Mouse (Mus musculus): ENCODE measurements around the gene Tbc1d8. TPM values are rescaled to one million over a fixed set of nuclear protein-coding genes. Genes with fewer than 3 reads are reported as not detected.

Gene Tbc1d8
- polyA plus RNA-seq, 1 experiment from 2014 or later = 13.4 TPM

GRCm38 (mm10) chr1:39476341-39476740 is 2.2 kb downstream of the Tbc1d8 start:
- Histone ChIP-seq H3K4me1 (peaks cover 22% of the 10 kb centered on the region), H3K9me3 (no peaks in the 10 kb centered on the region), H3K27me3 (peaks cover 11% of the 10 kb centered on the region; the same call in 1 of the 2 replicates), H3K27ac (no peak overlapping the region), H3K4me3 (no peak overlapping the region), H3K36me3 (no peaks in the 10 kb centered on the region), H3K4me2 (no peak overlapping the region), H3K9ac (no peak overlapping the region)
- 64% methylated on average over 1 of the region's 1 CpGs for WGBS
- no peak for ATAC-seq (ENCODE audit: borderline replicate concordance, extremely low read depth, low FRiP score, low TSS enrichment)

- H3K9ac ChIP-seq = no peak overlapping the region
- no peak for ATAC-seq (ENCODE audit: borderline replicate concordance, extremely low read depth, low FRiP score, low TSS enrichment)
- no peak overlapping the region for H3K4me2 ChIP-seq
Measured at GRCm38 (mm10) chr1:39474516-39474915, 4.0 kb downstream of the Tbc1d8 start.

GRCm38 (mm10) chr1:39471298-39471902 is 7.2 kb downstream of the Tbc1d8 start:
- no peak overlapping the region for H3K4me2 ChIP-seq
- no peak overlapping the region for H3K27ac ChIP-seq
- no peaks in the 10 kb centered on the region for H3K27me3 ChIP-seq
- no peak overlapping the region for H3K4me3 ChIP-seq
- 48% methylated on average over 9 of the region's 9 CpGs for WGBS
- H3K36me3 ChIP-seq = no peaks in the 10 kb centered on the region
- H3K9ac ChIP-seq = no peak overlapping the region
- no peaks in the 10 kb centered on the region for H3K9me3 ChIP-seq
- peaks cover 9% of the 10 kb centered on the region; the same call in 1 of the 2 replicates for H3K4me1 ChIP-seq
- no peak for ATAC-seq (ENCODE audit: borderline replicate concordance, extremely low read depth, low FRiP score, low TSS enrichment)

More at GRCm38 (mm10) chr1:39474516-39474915, 4.0 kb downstream of the Tbc1d8 start:
- peaks cover 21% of the 10 kb centered on the region for H3K4me1 ChIP-seq
- WGBS = 76% methylated on average over 9 of the region's 9 CpGs
- H3K27ac ChIP-seq = no peak overlapping the region
- H3K36me3 ChIP-seq = no peaks in the 10 kb centered on the region
- no peaks in the 10 kb centered on the region for H3K9me3 ChIP-seq
- peaks cover 11% of the 10 kb centered on the region; the same call in 1 of the 2 replicates for H3K27me3 ChIP-seq
- H3K4me3 ChIP-seq = no peak overlapping the region

GRCm38 (mm10) chr1:39468982-39469381 is 9.6 kb downstream of the Tbc1d8 start:
- Histone ChIP-seq H3K4me1 (peaks cover 9% of the 10 kb centered on the region; the same call in 1 of the 2 replicates), H3K36me3 (no peaks in the 10 kb centered on the region), H3K9ac (no peak overlapping the region), H3K4me2 (no peak overlapping the region), H3K27ac (no peak overlapping the region), H3K9me3 (no peaks in the 10 kb centered on the region), H3K27me3 (no peaks in the 10 kb centered on the region), H3K4me3 (no peak overlapping the region)
- 88% methylated on average over 7 of the region's 7 CpGs for WGBS
- ATAC-seq (ENCODE audit: borderline replicate concordance, extremely low read depth, low FRiP score, low TSS enrichment) = no peak

GRCm38 (mm10) chr1:39466526-39466925 is 12.0 kb downstream of the Tbc1d8 start:
- H3K4me2 ChIP-seq = no peak overlapping the region
- no peak for ATAC-seq (ENCODE audit: borderline replicate concordance, extremely low read depth, low FRiP score, low TSS enrichment)
- H3K4me3 ChIP-seq = no peak overlapping the region
- no peaks in the 10 kb centered on the region for H3K9me3 ChIP-seq
- no peak overlapping the region for H3K9ac ChIP-seq
- H3K27me3 ChIP-seq = no peaks in the 10 kb centered on the region
- no peaks in the 10 kb centered on the region for H3K36me3 ChIP-seq
- 78% methylated on average over 13 of the region's 13 CpGs for WGBS
- H3K27ac ChIP-seq = no peak overlapping the region
- H3K4me1 ChIP-seq = peaks cover 2% of the 10 kb centered on the region; the same call in 1 of the 2 replicates

GRCm38 (mm10) chr1:39464760-39465159 is 13.8 kb downstream of the Tbc1d8 start:
- H3K9me3 ChIP-seq = no peaks in the 10 kb centered on the region
- no peak overlapping the region for H3K4me3 ChIP-seq
- no peaks in the 10 kb centered on the region; the same call in 1 of the 2 replicates for H3K4me1 ChIP-seq
- no peak for ATAC-seq (ENCODE audit: borderline replicate concordance, extremely low read depth, low FRiP score, low TSS enrichment)
- no peaks in the 10 kb centered on the region for H3K27me3 ChIP-seq
- H3K27ac ChIP-seq = no peak overlapping the region
- no peaks in the 10 kb centered on the region for H3K36me3 ChIP-seq
- H3K9ac ChIP-seq = no peak overlapping the region
- no peak overlapping the region for H3K4me2 ChIP-seq
- WGBS = 92% methylated on average over 3 of the region's 3 CpGs

GRCm38 (mm10) chr1:39462937-39463444 is 15.6 kb downstream of the Tbc1d8 start:
- ATAC-seq (ENCODE audit: borderline replicate concordance, extremely low read depth, low FRiP score, low TSS enrichment) = no peak
- no peak overlapping the region for H3K27ac ChIP-seq
- H3K27me3 ChIP-seq = no peaks in the 10 kb centered on the region
- H3K9ac ChIP-seq = no peak overlapping the region
- WGBS = 83% methylated on average over 6 of the region's 6 CpGs
- H3K4me2 ChIP-seq = no peak overlapping the region
- no peaks in the 10 kb centered on the region for H3K36me3 ChIP-seq
- H3K4me1 ChIP-seq = peaks cover 5% of the 10 kb centered on the region
- H3K9me3 ChIP-seq = no peaks in the 10 kb centered on the region
- H3K4me3 ChIP-seq = no peak overlapping the region

- peaks cover 8% of the 10 kb centered on the region for H3K4me1 ChIP-seq
Measured at GRCm38 (mm10) chr1:39462036-39462435, 16.5 kb downstream of the Tbc1d8 start.

GRCm38 (mm10) chr1:39460495-39460894 is 18.1 kb downstream of the Tbc1d8 start:
- H3K4me2 ChIP-seq = no peak overlapping the region
- WGBS = 72% methylated on average over 5 of the region's 5 CpGs
- H3K36me3 ChIP-seq = no peaks in the 10 kb centered on the region
- H3K9me3 ChIP-seq = no peaks in the 10 kb centered on the region
- no peak overlapping the region for H3K9ac ChIP-seq
- H3K27me3 ChIP-seq = no peaks in the 10 kb centered on the region
- no peak overlapping the region for H3K4me3 ChIP-seq
- no peak overlapping the region for H3K27ac ChIP-seq
- ATAC-seq (ENCODE audit: borderline replicate concordance, extremely low read depth, low FRiP score, low TSS enrichment) = no peak
- peaks cover 21% of the 10 kb centered on the region for H3K4me1 ChIP-seq

More at GRCm38 (mm10) chr1:39462036-39462435, 16.5 kb downstream of the Tbc1d8 start:
- no peaks in the 10 kb centered on the region for H3K9me3 ChIP-seq
- H3K4me2 ChIP-seq = no peak overlapping the region
- WGBS = 85% methylated on average over 13 of the region's 13 CpGs
- no peak overlapping the region for H3K9ac ChIP-seq
- H3K4me3 ChIP-seq = no peak overlapping the region
- no peak for ATAC-seq (ENCODE audit: borderline replicate concordance, extremely low read depth, low FRiP score, low TSS enrichment)
- no peaks in the 10 kb centered on the region for H3K36me3 ChIP-seq
- no peak overlapping the region for H3K27ac ChIP-seq
- H3K27me3 ChIP-seq = no peaks in the 10 kb centered on the region

GRCm38 (mm10) chr1:39457887-39458874 is 20.4 kb downstream of the Tbc1d8 start:
- no peak overlapping the region for H3K4me2 ChIP-seq
- peak overlapping the region; percentile 70 for H3K27ac ChIP-seq
- H3K27me3 ChIP-seq = no peaks in the 10 kb centered on the region
- 69% methylated on average over 13 of the region's 13 CpGs for WGBS
- H3K4me1 ChIP-seq = peaks cover 36% of the 10 kb centered on the region
- no peak for ATAC-seq (ENCODE audit: borderline replicate concordance, extremely low read depth, low FRiP score, low TSS enrichment)
- H3K36me3 ChIP-seq = no peaks in the 10 kb centered on the region
- H3K4me3 ChIP-seq = no peak overlapping the region
- H3K9me3 ChIP-seq = no peaks in the 10 kb centered on the region
- H3K9ac ChIP-seq = no peak overlapping the region

GRCm38 (mm10) chr1:39456421-39456853 is 22.1 kb downstream of the Tbc1d8 start:
- Histone ChIP-seq H3K4me3 (no peak overlapping the region), H3K4me1 (peaks cover 36% of the 10 kb centered on the region), H3K9ac (no peak overlapping the region), H3K27me3 (no peaks in the 10 kb centered on the region), H3K36me3 (no peaks in the 10 kb centered on the region), H3K27ac (peak overlapping the region; percentile 42), H3K9me3 (no peaks in the 10 kb centered on the region), H3K4me2 (no peak overlapping the region)
- peak; percentile 29; the same call in 1 of the 2 replicates for ATAC-seq (ENCODE audit: borderline replicate concordance, extremely low read depth, low FRiP score, low TSS enrichment)
- 58% methylated on average over 5 of the region's 5 CpGs for WGBS

All from lung, embryonic 15.5 days (tissue).